Mouse (Mus musculus) liver, adult (tissue): ENCODE data around the gene Hoxb9.

Source experiments
- GATA4 ChIP-seq: IDR thresholded peaks from 2 replicates; pipeline ENCODE4 v1.6.1; 2014; ENCODE audit warnings: mild to moderate bottlenecking, low read length; ENCODE audit not compliant: insufficient replicate concordance

The Hoxb9 gene

DNA sequence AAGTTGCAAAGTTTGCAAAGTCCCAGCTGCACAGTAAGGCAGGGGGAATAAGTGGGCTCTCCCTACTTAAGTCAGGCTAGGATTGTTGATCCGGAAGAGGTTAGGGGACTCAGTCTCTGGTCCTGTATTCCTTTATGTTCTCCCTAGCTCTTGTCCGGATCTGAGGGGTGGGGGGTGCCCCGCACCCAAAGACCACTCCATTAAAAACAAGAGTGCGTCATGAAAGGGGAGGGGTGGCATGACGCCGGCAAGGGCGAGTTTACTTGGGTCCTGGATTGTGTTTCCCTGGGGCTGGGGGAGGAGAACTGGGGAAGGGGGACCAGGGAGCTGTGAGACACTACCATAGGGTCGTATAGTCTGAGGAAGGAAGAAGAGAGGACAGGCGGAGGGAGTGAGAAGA, 28.5 kb downstream of the Hoxb9 start:
- no peak for TF ChIP-seq GATA4

GRCm38 (mm10) chr11:96300354-96301063, 29.3 kb downstream of the Hoxb9 start:
- no peak for TF ChIP-seq GATA4

- TF ChIP-seq GATA4, result no peak
Observed at GRCm38 (mm10) chr11:96301064-96301431, 29.8 kb downstream of the Hoxb9 start.

GRCm38 (mm10) chr11:96301837-96302236, 30.6 kb downstream of the Hoxb9 start:
- TF ChIP-seq GATA4, result no peak

GRCm38 (mm10) chr11:96302381-96303150, 31.3 kb downstream of the Hoxb9 start:
- TF ChIP-seq GATA4, result no peak

DNA sequence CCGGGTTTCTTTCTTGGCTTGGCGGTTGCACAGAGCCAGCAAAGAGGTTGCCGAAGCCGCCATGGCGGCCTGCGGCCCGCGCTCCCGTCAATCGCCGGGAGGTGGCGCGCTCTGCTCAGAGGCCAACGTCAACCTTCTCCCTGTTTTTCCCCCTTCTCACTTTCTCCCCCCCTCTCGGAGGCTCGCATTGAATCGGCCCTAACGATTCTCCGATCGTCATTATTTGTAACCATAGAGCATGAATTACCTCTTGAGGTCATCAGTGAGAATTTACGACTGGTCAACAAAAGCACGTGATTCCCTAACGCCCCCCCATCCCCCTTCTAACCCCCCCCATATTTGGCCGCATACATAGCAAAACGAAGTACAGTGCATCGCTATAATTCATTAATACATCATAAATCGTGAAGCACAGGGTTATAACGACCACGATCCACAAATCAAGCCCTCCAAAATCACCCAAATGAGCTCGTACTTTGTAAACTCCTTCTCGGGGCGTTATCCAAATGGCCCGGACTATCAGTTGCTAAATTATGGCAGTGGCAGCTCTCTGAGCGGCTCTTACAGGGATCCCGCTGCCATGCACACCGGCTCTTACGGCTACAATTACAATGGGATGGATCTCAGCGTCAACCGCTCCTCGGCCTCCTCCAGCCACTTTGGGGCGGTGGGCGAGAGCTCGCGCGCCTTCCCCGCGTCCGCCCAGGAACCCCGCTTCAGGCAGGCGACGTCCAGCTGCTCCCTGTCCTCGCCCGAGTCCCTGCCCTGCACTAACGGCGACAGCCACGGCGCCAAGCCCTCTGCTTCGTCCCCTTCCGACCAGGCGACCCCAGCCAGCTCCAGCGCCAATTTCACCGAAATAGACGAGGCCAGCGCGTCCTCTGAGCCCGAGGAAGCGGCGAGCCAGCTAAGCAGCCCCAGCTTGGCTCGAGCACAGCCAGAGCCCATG, 32.2 kb downstream of the Hoxb9 start, which contains the start of gene Hoxb5:
TSS of gene Hoxb5 (plus strand) at position 186 of the 949 bp plus-strand sequence.
- TF ChIP-seq GATA4, result peak; percentile 12; the same call in 1 of the 2 replicates

- no peak for TF ChIP-seq GATA4
Observed at GRCm38 (mm10) chr11:96304381-96305195, 33.3 kb downstream of the Hoxb9 start.

DNA sequence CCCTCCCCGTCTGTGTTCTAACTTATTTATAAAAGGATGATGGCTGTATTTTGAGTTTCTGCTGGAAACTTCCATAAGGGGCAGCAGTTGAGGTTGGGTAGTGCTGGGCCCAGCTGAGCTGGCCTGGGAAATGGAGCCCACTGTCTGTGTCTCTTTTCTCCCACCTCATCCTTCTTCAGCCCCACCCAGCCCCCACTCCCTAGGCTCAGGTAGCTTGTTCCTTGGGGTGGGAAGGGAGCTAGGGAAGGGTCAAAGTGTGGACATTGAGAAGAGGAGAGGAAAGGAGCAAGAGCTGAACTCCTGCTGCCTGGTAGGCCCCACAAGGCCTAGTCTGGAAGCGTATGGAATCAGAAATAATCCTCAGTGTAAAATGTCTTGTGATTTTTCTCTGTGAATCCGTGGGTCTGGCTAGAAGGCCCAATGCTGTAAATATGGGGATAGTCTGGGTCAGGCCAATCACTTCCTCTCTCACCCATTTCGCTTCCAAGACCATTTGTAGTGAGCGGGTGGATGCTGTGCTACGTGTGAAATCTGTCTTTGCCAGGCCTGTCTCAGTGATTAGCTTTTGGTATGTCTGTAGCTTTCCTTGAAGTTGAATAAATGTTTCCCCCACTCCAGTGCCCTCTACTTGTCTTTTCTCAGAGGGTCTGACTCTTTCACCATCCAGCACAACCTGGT, 34.4 kb downstream of the Hoxb9 start:
- TF ChIP-seq GATA4, result no peak

- no peak for TF ChIP-seq GATA4
Observed at GRCm38 (mm10) chr11:96306183-96306907, 35.1 kb downstream of the Hoxb9 start.

- TF ChIP-seq GATA4, result no peak
Observed at GRCm38 (mm10) chr11:96306908-96307269, 35.6 kb downstream of the Hoxb9 start.

GRCm38 (mm10) chr11:96308763-96309162, 37.5 kb downstream of the Hoxb9 start:
- TF ChIP-seq GATA4, result no peak

- peak; percentile 6; the same call in 1 of the 2 replicates for TF ChIP-seq GATA4
Observed at GRCm38 (mm10) chr11:96309288-96309687, 38.0 kb downstream of the Hoxb9 start.
